Mouse (Mus musculus) heart, postnatal 0 days (tissue): ENCODE measurements at regions not wholly inside any gene's neighbourhood (a gene's known extent, or its start where the extent isn't known, plus 50 kb on each side); places are given as distances from the start of the nearest gene placed in this dataset.
"Not testable (repeated sequence)": the region's sequence is repeated elsewhere in the genome, so short reads cannot be mapped to it uniquely, and the experiment has no call there.

Experiments
- CTCF ChIP-seq: IDR thresholded peaks from 2 replicates; pipeline ENCODE4 v1.5.1; 2016; ENCODE audit warnings: antibody characterized with exemption, control low read depth, low read depth
- EP300 ChIP-seq: IDR thresholded peaks from 2 replicates; pipeline ENCODE4 v1.6.1; 2016; ENCODE audit warnings: antibody characterized with exemption, low read depth

DNA sequence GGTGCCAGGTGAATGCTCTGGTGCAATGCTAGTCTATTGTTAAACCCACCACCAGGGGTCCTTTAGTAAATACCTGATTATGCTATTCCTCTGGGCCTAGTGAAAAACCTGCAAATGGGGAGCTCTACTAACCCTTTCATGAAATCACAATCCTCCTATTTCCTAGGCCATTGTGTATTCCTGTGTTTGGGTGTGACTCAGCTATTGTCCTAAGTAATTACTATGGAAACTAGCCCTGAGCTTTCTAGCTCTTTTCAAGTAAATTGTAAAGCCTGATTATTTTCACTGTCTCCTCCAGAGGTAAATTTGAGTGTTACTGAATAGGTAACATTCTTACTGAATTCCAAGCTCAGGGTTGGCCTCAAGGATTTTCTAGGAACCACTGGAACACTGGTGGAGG is 147.8 kb upstream of the 1700008P02Rik start:
- not testable (repeated sequence) for TF ChIP-seq CTCF, EP300
